Mouse (Mus musculus) midbrain, embryonic 13.5 days (tissue): Measurements from ENCODE around the gene Nipsnap3a. TPM values are rescaled to one million over a fixed set of nuclear protein-coding genes. Genes with fewer than 3 reads are reported as not detected.

Experiments used
- polyA plus RNA-seq: library from polyadenylated mRNA; unstranded; fragments of >200 nt; fragmentation: Nextera tagmentation; extraction: Ambion mirVana; gene quantifications from 2 replicates; pipeline ENCODE4 v1.2.1, GENCODE M21; 2015

The Nipsnap3a gene
- polyA plus RNA-seq, 1 experiment from 2014 or later: not detected

Other genes with a start within 250 kb of the Nipsnap3a start
- gene Olfr275, start 174.7 kb upstream of the Nipsnap3a start, polyA plus RNA-seq: not detected in 2 replicates
- not detected in 2 replicates for gene Olfr273, start 130.0 kb upstream of the Nipsnap3a start, polyA plus RNA-seq
- not detected in 2 replicates for gene Olfr272, start 70.1 kb upstream of the Nipsnap3a start, polyA plus RNA-seq
- gene Olfr270, start 24.7 kb upstream of the Nipsnap3a start, polyA plus RNA-seq: not detected in 2 replicates
- gene Nipsnap3b, start 22.6 kb downstream of the Nipsnap3a start, polyA plus RNA-seq: 146 and 160 TPM in 2 replicates
- gene Abca1, start 170.6 kb downstream of the Nipsnap3a start, polyA plus RNA-seq: 8.3 and 8.7 TPM in 2 replicates